Mouse (Mus musculus) gastrocnemius, adult 2 months (tissue): Measurements from ENCODE around the gene Runx2. TPM values are rescaled to one million over a fixed set of nuclear protein-coding genes. Genes with fewer than 3 reads are reported as not detected.
A peak's percentile ranks its signal among the peaks of the same experiment; 100 is the strongest.

ENCODE experiments used
- DNase-seq: peaks from one replicate; pipeline ENCODE4 v3.0.0; 2022
- H3K27ac ChIP-seq: fragments of 200-600 bp; 2 replicates; pipeline ENCODE4 v1.8.1; 2022; ENCODE audit warnings: mild to moderate bottlenecking
- H3K4me3 ChIP-seq: fragments of 200-600 bp; 2 replicates; pipeline ENCODE4 v1.8.1; 2022; ENCODE audit warnings: mild to moderate bottlenecking, moderate library complexity
- CTCF ChIP-seq: fragments of 200-600 bp; IDR thresholded peaks from 2 replicates; pipeline ENCODE4 v1.8.1; 2022; ENCODE audit warnings: antibody characterized with exemption, mild to moderate bottlenecking, moderate library complexity
- intact Hi-C: fragments of 180-260 bp; cut with DNase I; formaldehyde crosslinking; loops from one replicate; pipeline ENCODE4 v1.15.1; 2025
- total RNA-seq, 2 experiments: library from RNA; stranded (reverse); gene quantifications; 2 replicates each; pipeline ENCODE4 v1.2.3; 2021

Runx2 gene
- total RNA-seq, 2 experiments from 2014 or later = 0.31 to 0.59 TPM

DNA sequence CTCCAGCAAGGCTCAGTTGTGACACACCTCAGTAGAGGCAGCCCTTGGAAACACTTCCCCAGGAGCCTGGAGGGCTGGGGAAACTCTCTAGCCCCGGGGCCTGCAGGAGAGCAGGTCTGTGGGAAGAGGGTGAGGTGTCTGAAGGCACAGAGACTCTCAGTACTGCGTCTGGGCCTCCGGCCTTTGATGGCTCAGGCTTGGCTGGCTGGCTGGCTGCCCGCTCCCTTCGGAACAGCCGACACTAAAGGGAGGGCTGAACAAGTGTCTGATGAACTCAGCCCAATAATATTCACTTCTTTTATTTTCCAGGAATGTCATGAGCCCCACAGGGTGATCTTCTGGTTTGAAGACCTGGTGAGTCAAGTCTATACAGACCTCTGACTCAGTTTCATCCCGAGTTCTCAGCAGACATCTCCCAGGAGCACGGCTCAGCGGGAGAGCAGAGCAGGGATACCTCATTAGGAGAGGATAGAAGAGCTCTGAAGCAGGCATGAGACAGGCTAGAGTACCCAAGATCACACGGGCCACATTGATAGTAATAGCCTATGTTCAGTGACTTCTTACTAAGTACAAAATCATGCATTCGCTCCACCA, 314.2 kb downstream of the Runx2 start:
- peak; percentile 79 for DNase-seq
- intact Hi-C loops = no loop called here
- TF ChIP-seq CTCF = no peak
- H3K27ac ChIP-seq = no peak overlapping the region
- H3K4me3 ChIP-seq = no peak overlapping the region

DNA sequence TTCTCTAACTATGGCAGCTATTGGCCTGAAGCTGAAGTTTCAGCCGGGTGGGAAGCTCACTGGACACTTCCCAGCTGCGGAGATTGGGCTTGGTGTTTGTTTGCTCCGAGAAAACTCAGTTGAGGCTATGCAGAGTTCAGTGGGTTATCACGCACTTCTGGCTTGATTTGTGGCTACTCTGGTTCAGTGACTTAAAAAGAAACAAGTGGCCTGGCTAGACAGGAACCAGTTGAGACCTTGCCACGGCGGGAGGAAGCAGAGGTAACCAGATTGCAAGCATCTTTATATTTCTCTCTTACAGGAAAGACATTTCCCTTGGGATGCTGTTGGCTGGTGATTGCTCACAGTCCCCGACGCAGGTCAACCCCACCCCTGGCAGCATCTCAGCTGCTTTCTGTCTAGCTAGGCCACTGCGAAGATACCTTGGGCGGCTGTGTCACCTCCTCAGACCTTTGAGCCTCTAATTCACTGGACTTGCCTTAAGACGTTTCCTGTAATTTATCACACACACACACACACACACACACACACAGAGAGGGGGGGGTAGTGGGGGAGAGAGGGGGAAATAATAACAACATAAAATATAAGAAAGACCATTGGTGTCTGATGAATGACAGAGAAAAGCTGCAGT, 324.3 kb downstream of the Runx2 start:
- TF ChIP-seq CTCF = no peak
- Histone ChIP-seq H3K4me3 (no peak overlapping the region), H3K27ac (no peak overlapping the region)
- no peak for DNase-seq
- intact Hi-C loops = no loop called here

DNA sequence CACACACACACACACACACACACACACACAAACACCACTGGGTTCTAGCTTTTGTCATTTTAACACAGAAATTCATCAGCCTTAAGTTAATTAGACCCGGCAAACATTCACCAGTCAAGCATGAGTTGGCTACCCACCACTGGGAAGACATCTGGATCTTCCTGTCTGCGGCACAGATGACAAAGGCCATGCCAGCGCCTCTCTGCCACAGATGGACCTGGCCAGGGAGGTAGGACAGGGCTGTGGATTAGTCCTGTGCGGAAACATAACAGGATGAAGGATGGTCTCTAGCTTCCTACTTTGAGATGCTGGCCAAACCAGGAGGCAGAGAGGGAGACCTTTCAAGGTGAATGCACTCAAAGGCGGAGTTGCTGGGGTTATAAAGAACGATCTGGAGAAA, 325.3 kb downstream of the Runx2 start:
- no peak for TF ChIP-seq CTCF
- intact Hi-C loops = no loop called here
- DNase-seq = no peak

DNA sequence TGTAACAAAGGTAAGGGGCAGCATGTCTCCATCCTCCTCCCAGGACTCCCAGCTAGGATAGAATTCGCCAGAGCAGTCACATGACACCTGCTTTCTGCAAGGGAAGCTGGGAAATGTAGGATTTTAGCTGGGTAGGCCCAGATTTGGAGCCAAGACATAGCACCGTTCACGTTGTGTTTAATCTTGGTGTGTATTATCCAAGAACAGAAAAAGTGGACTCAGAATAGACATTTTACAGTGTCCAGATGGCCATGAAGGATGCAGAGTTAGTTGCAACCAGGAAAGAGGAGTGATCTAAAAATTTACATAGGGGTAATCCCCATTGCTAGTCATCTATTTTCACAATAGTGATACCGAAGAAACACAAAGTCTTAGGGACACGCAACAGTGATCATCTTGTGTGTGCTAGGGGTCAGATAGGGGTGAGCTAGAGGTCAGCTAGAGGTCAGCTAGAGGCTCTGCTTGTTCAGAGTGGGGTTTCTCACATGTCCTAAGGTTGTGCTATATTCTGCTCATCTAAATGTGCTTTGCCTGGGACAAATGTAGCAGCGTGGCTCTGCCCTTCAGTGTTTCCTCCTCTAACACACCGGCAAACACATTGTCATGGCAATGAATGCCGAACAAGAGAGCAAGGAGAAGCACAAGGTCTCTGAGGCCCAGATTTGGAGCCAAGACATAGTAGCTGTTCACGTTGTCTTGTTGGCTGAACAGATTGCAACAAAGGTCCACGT, 326.9 kb downstream of the Runx2 start:
- intact Hi-C loops = no loop called here
- no peak for TF ChIP-seq CTCF
- no peak for DNase-seq
- Histone ChIP-seq H3K27ac (no peak overlapping the region), H3K4me3 (no peak overlapping the region)

More for the DNA sequence above, 325.3 kb downstream of the Runx2 start:
- no peak overlapping the region for H3K4me3 ChIP-seq
- no peak overlapping the region for H3K27ac ChIP-seq

DNA sequence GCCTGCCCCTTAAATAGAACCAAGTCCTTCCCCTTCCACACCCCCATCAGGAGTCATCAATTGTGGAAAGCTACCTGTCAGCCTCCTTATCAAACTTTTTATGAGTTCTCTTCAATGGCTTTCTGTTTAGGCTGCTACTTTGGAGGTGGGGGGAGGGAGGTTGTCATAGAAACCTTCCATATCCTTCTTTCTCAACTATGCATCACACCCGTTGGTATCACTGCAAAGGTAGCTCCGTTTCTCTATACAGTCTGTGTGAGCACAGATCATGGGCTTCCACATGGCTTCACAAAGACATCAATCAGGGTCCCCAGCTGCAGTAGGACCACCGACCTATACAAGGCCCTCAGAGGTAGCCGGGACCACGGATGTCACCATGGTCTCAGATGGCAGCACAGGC, 329.3 kb downstream of the Runx2 start:
- Histone ChIP-seq H3K4me3 (no peak overlapping the region), H3K27ac (no peak overlapping the region)
- no peak for DNase-seq
- intact Hi-C loops = no loop called here
- TF ChIP-seq CTCF = no peak

DNA sequence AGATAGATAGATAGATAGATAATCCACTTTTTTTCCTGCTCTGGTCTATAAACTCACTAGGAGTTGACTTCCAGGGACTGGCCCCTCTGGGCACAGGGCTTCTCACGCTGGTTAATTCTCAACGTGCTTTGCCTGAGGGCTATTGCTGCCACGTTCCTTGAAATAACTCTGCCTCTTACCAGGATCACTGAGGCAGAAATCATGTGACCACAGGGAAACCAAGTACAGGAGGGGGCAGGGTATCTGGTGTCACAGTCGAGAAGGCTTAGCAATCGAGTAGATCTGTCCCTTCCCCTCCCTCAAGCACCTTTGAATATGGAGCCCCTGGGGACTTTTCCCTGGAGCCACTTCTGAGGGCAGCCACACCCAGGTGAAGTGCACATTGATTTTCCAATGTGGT, 334.7 kb downstream of the Runx2 start:
- intact Hi-C loops = no loop called here
- TF ChIP-seq CTCF = no peak
- DNase-seq = no peak
- Histone ChIP-seq H3K27ac (no peak overlapping the region), H3K4me3 (no peak overlapping the region)

DNA sequence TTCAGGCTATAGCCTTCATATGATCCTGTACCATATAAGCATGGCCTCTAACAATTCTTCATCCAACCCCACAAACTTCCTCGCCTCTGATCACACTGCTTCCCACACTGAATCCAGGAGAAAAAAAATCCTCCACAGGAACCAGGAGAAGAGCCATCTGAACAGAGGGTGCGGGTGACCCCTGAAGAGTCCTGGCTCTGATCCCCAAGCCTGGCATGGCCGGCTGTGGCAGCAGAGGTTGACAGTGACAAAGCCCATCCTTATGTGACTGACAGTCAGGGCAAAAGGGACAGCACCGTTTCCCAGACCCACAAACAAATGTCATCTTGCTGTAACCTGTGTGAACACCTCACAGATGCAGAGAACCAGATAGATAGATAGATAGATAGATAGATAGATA, 335.1 kb downstream of the Runx2 start:
- H3K27ac ChIP-seq = no peak overlapping the region
- intact Hi-C loops = no loop called here
- H3K4me3 ChIP-seq = no peak overlapping the region
- DNase-seq = no peak
- TF ChIP-seq CTCF = no peak

DNA sequence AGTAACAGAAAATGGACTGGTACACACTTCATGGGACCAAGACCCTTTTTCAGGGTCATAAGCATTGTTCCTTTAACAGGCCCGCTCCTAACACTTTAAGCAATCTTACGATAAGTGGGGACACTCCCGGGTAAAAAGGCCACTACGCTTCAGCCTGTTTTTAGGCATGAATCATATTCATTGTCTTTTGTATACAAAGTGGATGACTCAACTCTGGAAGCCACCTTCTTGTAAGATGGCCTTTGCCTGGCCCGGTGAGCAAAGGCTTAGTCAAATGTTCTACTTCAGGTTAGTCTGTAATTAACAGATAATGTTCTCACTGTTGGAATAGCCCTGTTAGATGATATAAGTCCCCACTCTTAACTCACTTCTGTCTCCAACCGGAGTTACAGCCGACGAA, 338.7 kb downstream of the Runx2 start:
- Histone ChIP-seq H3K27ac (no peak overlapping the region), H3K4me3 (no peak overlapping the region)
- intact Hi-C loops = no loop called here
- DNase-seq = no peak
- TF ChIP-seq CTCF = no peak

DNA sequence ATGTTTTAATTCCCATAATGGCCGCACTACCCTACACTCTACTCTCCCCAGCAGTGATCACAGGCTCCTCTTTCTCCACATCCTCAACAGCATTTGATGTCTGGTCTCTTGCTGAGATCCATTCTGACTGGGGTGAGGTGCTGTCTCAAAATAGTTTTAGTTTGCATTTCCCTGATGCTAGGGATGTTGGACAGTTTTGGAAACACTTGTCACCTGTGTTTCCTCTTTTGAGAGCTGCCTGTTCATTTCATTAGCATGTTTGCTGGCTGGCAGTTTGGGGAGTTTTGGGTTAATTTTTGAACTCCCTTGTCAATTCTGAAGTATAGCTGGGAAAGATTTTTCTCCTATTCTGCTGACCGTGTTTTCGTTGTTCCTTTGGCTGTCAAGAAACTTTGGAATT, 340.3 kb downstream of the Runx2 start:
- Histone ChIP-seq H3K27ac (no peak overlapping the region), H3K4me3 (no peak overlapping the region)
- intact Hi-C loops = no loop called here
- no peak for TF ChIP-seq CTCF
- DNase-seq = no peak

DNA sequence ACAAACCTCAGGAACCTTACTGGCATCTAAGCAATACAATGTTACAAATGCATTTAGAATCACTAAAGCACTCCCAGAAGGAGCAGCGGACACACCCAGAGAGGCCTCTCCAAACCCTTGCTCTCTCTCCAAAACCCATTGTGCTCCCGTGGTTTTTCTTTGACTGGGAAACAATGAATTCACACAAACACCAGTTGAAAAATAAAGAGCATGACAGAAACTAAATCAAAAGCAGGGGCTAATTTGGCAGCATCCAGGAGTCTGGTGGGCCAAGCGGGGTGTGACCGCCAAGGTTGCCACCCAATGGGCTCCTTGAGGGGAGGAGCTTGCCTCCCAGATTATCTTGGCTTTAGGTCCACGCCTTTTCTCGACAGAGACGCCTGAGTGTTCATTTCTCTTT, 341.9 kb downstream of the Runx2 start:
- DNase-seq = no peak
- H3K4me3 ChIP-seq = no peak overlapping the region
- no peak for TF ChIP-seq CTCF
- intact Hi-C loops = no loop called here
- H3K27ac ChIP-seq = no peak overlapping the region

DNA sequence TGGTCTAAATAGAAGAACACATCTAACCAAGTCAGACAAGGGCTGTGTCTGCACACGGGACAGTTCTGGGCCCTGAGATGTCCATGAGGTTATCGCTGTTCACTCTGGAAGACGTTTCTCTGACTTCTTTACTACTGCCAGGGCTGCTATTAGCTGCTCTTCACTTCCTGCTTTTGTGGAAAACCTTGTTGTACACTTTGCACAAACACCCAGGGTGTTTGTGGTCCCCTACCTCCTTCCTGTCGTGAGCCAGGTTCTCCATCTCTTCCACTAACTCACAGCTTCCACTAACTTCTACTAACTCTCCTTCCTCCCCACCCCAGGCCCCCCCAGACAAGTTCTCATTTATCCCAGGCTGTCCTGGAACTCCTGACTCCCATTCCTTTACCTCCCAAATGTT, 350.9 kb downstream of the Runx2 start:
- no peak for TF ChIP-seq CTCF
- Histone ChIP-seq H3K27ac (no peak overlapping the region), H3K4me3 (no peak overlapping the region)
- no peak for DNase-seq
- intact Hi-C loops = no loop called here

DNA sequence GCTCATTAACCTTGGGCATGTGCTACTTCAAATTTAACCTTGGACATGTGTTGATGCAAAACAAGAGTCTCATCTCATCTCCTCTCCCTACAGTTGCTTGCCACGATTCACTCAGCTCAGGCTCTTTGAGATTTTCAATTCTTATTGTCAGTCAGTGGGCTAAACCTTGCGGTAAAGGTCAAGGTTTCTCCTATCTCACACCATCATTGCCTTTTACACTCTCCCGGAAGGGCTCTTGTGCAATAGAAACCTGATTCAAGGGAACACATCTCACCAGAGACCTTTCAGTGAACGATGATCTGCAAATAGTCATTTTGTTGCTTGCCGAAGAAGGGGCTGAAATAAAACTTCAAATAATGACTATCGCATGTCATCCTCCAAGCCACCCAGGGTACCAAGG, 354.4 kb downstream of the Runx2 start:
- intact Hi-C loops = no loop called here
- no peak for DNase-seq

DNA sequence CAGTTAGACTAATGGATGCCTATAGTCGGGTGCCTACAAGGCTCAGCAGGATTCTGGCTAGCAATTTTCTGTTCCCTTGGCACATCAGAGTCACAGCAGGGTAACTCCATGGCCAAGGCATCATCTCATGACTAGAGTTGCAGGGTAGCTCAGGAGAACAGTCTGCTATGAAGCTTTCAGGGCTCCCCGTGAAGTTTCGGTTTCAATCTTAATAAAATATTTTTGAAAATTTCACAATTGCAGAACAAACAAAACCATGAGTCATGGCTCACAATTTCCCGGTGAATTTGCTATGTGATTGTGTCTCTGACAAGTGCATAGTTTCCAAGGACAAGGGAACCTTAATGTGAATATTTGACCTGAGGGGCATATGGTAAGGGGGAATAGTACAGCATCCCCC, 355.6 kb downstream of the Runx2 start:
- no peak for DNase-seq
- intact Hi-C loops = loop anchor here (10.0 kb wide), 1 partner anchor 194 kb away; no protein-coding TSS in a partner anchor
- no peak for TF ChIP-seq CTCF
- H3K27ac ChIP-seq = no peak overlapping the region
- H3K4me3 ChIP-seq = no peak overlapping the region

More for the DNA sequence above, 354.4 kb downstream of the Runx2 start:
- no peak for TF ChIP-seq CTCF
- Histone ChIP-seq H3K4me3 (no peak overlapping the region), H3K27ac (no peak overlapping the region)
